Mouse (Mus musculus): ENCODE data around the gene Sorbs1.

Sorbs1 gene

DNA sequence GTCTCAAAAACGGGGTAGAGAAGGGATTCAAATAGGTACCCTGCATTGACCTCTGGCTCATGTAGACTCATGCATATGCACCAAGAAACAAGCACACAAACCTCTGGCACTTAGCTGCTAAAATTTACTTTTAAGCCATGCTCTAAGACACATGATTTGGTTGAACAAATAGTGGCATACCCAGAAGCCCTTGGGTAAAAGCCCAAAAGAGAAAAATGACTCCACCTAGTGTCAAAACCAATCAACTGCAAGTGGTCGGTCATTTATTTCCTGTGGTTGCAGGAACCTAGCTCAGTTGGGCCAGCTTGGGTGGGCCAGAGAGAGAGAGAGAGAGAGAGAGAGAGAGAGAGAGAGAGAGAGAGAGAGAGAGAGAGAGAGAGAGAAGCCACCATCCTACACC is 109.0 kb downstream of the Sorbs1 start:
- DNase-seq = no peak

DNA sequence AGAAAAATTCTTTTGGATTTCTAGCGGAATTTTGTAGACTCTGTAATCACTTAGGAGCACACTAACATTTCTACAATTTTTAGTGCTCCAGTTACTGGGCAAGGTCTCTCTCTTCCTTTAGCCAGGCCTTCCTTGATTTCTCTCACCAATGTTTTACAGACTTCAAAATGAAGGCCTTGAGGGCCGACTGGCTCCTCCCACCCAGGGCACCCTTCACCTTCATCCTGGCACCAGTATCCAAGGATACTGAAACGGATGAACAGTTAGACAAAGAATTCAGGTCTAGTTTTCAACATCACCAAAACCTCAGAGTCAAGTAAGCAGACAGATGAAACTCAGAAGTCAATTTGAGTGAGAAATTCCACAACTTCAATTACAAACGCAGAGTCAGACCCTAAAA is 109.6 kb downstream of the Sorbs1 start:
- DNase-seq = no peak

DNA sequence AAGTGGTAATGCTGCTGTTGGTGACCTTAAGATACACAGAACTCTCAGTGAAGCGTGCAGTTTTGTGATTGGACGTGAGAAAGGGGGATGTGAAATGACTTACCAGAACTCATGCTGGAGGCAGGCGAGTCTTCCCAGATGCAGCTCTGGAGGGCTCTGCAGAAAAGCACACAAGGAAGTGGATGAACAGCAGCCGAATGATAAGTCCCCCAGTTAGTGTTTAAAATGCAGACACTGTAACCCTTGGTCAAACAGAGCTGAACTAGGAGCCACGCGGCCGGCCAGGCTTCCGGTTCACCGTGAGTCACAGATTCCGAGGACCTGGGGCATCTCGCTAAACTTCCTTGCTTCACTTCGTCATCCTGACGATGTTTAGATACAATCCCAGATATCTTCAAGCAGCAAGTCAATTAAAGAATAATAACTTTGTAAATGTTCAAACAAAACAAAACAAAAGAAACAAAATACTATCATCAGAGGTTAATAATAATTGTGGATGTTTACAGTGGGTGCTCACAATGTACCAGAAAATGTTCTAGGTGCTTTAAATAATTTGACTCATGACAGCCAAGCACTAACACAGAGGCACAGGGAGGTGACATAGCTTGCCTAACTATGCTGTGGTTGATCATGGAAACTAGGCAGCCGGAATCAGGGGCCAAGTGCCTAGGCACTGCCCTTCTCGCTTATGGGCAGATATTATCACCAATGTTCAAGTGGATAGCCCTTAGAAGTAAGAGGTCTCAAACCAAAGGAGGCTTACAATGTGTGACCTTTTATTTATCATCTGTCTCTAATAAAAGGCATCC is 111.2 kb downstream of the Sorbs1 start:
- DNase-seq = peak; percentile 62

DNA sequence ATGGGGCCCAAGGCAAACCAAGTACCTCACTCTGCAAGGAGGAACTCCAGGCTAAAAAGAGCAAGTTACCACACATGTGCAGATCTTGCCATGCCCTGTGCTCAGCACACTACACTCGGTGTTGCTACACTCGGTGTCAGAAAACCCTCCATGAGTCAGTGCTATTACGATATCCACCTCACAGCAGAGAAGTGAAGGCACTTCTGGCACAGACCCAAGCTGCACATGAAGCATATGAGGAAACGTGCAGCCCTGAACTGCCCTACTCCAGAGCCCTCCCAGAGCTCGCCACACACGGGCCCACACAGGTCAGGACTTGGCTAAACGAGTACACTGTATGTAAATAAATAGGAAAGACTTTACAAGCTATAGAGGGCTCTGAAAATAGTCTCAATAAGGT is 112.4 kb downstream of the Sorbs1 start:
- no peak for DNase-seq

DNA sequence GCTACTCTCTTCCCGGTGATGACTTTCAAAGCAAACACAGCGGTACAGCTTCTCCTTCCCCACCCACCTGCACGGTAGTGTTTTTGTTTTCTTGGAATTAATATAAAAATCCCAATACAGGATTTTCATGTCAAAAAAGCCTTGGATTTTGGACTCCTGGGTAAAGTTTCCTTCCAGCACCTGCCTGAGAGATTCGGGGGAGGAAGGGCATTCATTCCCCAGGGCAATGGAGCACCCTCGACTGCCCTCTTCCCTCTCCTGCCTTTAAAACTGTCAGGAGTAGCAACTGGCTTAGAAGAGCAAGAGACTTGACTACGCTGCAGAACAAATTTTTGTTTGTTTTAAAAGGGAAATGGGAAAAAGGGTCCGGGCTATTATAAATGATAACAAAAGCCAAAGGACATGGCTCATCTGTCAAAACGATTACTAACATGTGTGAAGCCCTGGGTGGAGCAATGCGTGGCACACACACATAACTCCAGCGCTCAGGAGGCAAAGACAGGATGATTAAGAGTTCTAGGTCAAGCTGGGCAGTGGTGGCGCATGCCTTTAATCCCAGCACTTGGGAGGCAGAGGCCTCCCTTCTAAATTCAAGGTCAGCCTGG is 113.1 kb downstream of the Sorbs1 start:
- DNase-seq = no peak

DNA sequence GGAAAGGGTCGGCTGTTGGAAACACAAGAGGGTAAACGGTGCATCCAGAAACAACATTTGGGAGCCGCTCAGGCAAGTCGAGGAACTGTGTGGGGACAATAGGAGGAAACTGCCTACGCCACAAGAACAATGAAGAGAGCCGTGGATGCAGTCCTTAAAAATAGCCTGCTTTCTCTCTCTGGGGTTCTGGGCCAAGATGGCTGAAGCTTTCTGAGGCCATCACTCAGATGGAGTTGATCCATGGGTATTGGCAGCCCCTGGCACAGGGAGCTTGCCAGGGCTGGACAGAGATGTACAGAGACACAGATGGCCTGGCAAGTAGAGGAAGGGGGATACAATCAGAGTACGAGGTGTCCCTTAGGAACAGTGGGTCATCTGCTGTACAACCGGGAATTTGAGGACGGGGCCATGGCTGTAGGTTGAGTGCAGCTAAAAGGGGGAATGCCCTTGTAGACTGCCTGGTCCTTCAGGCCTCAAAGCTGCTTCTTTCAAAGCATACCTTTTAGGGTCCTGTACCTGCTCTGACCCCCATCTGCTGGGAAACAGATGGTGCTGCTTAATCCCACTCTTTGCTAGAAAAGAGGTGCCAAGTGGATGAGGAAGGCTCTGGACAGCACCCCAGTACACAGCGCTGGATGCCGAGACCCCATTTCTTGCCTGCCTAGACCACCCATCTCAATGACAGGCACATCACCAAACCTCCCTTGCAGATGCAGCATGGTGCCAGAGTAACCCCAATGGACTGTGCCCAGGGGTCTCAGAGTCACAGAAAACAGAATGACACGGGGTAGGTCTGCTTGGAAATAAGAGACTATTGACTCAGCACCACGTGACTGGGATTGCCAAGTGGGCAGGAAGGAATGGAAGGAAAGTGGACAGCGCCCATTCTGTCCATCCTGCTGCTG is 117.6 kb downstream of the Sorbs1 start:
- no peak for DNase-seq

DNA sequence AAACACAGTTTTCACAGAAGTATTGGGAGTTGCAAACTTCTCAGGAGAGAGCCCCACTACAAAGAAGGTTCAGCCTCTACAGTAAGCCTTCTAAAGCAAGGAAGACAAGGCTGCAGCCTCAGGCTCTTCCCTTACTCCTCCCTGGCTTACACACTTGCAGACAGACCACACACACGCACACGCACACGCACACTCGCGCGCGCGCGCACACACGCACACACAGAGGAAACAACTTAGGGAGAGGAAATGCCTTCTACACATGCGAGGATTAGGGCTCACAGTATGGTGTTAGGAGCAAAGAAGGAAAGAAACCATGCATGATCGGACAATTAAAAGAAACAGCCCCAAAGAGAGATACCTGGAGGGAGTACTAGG is 118.3 kb downstream of the Sorbs1 start:
- DNase-seq = no peak

DNA sequence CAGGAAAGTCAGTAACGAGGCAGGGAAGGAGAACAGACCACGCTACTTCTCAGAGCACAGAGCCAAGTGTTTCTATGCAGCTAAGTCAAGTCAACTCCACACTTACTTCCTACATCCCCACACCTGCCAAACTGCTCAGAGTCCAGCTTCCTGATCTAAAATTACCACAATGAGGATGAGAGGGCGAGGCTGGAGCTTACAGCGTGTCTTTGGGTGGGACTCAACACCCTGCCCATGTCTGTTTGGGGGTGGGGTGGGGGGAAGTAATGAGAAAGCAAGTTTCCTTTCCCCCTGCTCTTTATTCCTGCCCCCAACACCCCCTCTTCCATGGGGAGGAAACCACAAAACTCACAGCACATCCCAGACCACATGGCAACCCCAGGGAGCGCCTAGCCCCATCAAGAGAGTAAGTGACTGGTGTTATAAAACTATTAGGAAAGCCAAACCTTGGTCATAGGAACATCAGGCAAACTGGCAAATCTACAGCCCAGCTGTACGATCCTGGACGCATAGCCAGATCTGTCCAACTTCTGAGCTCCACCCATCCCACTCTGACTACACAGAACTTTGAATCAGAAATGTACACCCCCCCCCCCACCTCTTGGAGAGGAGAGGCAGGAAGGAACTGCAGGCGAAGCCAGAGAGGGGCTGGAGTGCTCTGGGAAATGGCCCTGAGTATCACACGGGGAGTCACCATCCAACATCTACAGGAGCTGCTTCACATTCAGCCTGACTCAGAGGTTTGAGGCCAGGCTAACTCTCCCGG is 118.8 kb downstream of the Sorbs1 start:
- DNase-seq = peak; percentile 51

DNA sequence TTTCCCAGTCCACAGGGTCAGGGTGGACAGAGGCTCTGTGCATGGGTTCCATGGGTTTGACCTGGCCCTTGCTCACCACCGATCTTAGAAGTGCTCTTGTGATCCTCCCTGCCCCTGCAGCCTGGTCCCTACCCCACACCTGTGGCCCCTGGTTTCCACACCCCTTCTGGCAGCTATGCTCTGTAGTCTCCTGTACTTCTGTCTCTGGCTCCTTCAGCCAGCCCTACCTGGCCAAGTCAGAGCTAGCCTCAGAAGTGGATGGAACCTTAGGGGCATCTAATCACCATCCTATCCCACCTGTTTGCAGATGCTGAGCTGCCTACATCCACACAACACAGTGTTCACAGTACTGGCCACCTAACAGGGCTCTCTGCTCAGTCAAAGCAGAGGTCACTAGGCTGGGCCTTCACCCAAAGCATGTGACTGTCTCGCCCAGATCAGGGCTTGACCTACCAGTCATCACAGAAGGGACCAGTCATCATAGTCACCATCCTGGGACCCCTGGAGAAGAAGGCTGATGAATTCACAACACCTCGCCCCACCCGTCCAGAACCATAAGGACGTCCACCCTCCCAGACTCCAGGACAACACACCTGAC is 120.7 kb downstream of the Sorbs1 start:
- DNase-seq = no peak

DNA sequence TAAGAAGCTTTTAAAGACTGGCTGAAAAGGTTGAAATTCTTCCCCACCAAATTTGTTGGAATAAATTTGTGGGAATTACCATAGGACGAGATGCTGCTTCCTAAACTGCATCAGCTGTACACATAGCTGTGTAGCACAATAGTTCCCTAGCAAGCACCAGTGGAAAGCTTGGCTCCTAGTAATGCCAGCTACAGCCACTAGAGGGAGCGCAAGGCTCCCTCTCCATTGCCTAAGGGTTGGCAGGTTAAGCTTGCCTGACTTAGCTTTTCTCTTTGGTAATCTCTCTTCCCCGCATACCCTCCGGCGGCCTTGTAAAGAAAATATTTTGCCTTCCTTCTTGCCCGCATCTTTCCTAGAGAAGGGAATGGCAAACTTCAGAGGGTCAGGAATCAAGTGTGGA is 122.1 kb downstream of the Sorbs1 start:
- peak; percentile 88 for DNase-seq

DNA sequence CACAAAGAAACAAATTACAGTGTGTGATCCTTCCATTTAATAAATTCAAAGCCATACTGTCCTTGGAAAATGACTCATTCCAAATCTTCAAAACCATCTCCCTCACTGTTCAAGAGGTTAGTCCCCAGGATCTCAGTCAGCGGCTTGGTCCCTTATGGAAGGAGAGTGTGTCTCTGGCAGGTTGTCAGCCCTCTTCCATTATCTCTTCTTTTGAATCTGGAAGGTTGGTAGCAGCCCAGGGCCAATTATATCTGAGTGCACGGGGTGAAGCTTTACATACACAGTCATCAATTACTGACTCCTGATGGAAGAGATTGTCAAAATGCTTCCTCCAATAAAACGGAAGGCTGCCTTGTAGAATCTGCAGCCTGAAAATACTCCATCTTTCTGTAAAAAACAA is 126.7 kb downstream of the Sorbs1 start:
- DNase-seq = no peak

DNA sequence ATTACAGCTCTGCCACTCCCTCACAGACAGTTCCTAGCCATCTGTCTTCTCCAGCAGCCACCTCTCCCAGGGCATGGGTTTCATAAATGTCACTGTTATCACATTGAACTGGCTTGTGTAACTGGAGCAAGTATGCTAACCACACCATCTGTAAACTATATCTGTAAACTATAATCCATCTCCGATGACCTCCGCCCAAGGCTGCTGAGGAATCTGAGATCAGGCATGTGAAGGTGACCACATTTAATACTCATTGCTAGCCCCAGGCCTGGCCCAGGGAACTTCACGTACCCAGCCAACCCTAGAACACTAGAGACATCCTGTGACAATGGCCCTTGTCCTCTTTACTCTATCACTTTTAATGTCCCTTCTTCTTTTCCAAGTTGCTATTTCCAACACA is 128.2 kb downstream of the Sorbs1 start:
- DNase-seq = no peak

DNA sequence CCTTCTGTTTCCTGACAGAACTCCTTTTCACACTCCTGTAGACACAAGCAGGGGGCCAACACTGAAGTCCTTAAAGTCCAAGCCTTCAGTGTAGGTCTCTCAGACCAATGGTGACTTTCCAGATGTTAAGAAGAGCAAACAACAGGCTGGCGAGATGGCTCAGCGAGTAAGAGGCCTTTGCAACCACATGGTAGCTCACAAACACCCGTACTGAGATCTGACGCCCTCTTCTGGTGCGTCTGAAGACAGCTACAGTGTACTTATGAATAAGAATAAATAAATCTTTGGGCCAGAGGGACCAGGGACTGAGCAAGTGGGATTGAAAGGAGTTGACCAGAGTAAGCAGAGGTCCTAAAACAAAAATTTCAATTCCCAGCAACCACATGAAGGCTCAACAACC is 129.6 kb downstream of the Sorbs1 start:
- DNase-seq = no peak

DNA sequence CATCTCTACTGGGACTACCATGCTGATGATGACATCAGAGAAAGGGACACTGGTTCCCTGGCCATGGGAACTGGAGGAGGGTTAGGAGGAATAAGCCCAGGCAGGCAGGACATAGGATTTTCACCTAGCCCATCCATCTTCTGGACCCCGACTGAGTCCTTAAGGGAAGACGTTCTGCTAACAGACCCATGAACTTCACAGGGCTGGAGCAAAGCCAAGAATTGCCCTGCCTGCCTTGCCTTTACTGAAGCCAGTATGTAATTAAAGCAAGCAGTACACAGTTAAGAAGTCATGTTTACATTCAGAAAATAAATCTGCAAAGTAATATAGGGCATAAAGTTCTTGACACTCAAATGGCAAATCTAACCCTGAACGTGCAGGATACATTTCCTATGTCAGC is 132.9 kb downstream of the Sorbs1 start:
- DNase-seq = no peak

DNA sequence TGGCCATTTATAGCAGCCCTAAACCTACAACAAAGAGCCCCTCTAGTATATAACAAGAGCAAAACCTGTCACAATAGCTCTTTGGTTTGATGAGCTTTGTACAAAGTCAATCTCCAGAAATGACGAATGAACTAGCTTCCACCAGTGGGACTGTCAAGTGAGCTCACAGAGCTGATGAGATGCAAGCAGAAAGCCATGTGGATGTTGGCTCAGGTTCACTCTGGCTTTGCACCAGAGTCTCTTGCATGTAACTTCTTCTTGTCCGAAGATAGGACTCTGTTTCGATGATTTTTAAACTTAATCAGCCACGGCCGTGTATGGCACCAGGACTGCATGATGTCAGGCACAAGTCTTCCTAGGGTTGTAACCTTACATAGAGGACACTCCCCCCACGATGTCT is 133.6 kb downstream of the Sorbs1 start:
- DNase-seq = no peak

DNA sequence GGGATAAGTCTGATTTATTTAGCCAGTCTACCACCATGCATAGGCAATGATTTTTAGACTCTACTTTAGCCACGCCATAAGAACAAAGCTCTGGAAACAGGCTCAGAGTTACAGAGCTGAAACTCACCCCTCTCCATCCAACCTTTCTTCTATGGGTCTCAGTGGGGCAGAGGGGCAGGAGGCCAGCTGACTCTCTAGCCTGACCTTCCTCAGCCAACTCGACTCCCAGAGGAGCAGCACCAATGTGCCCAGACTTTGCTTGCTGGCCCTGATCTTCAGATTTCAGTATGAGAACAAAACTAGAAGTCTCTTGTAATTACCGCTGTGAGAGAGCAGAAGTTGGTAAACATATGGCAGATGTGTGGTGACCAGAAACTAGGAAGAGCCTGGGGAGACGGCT is 134.5 kb downstream of the Sorbs1 start:
- no peak for DNase-seq

DNA sequence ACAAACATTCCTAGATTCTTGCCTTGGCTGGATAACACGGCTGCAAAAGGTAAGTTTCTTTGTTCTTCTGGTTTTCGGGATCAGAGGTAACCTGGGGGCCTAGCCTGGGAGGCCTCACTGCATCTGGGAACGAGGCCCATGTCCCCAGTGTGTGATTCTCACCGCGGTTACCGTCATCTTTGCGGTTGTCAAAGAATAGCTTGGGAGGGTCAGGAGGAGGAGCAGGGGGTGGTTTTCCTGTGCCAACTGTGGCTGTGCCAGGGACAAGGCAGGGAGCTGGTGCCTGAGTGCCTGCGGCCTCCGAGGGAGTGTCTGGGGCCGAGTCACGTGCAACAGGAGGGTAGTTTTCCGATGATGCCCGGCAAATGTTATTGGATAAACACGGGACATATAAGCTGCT is 135.9 kb downstream of the Sorbs1 start:
- no peak for DNase-seq

DNA sequence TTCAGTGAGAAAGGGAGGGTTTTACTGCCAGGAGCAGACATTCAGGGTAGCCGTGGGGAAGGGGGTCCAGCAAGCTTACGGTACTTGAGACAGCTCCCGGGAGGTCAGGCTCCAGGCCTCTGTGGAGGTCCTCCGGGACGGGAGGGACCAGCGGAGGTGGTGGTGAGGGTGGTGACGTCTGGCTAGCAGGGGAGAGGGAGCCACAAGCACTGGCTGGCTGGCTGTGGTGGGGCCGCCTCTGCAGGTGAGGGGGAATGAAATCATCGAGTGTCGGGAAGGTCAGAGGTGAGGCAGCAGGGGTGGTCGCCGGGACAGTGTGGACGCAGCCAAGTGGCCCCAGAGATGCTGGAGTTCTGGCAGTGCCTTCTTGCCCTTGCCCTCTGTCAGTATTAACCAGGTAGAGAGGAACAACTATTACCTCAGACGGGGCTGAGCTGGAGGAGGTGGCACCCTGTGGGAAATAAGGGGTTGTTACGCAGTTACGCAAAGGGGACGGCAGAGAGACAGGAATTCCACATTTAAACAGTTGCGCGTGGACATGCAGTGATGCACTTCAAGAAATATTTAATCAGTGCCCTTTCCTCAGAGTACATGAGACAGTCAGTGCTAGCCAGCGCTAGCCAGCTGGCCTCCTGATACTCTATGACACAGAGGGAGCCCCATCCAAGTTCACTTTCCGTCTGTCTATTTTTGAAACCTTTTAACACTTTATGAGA is 136.9 kb downstream of the Sorbs1 start:
- DNase-seq = no peak

DNA sequence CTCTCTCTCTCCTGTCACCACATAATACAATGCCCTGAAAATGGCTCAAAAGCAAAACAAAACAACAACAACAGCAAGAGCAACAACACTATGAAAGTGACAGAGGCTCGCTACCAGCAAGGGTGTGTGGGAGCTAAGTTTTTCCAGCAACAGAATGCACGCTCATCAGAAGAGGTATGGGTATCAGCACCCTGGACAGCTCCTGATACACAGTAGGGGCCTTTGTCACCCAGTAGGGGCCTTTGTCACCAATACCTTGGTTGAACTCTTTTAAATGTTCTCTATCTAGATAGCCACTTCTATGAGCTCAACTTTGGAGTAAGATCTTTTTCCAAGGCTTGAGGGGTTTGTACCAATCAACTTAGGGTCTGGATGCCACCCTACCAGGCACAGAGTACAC is 138.9 kb downstream of the Sorbs1 start:
- DNase-seq = no peak

DNA sequence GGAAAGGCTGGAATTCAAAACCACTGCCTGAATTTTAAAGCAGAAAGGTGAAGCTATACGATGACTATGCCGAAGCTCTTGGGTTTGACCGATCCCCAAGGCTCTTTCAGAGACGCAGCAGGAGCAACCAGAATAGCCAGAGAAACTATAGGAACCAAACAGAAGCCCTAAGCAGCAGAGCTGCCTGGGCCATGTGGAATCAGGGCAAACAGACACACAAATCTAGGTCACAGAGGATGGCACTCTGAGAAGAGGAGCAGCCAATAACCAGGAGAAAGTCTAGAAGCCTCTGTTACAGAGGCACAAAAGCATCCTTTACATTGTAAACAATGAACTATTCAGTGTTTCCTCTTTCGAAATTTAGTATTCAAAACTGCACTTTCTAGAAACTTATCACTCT is 140.9 kb downstream of the Sorbs1 start:
- DNase-seq = no peak

DNA sequence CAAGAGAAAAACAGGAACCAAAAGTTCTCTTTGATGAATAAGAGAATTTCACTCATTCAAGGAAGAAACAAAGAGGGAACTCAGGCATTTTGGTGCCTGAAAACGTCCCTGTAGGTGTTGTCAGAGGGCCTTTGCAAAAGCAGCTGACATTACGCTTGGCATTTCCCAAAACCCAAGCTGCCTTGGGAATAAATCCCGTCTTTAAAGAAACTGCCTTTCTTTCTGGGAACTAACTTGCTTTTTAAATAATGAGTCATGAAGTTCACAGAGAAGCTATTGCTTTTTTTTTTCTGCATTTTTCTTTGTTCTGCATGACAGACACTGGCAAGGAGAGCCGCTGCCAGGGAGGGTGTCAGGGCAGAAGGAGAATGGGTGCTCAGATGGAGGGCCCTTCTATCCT is 141.7 kb downstream of the Sorbs1 start:
- DNase-seq = no peak

Data from kidney, postnatal 14 days (tissue).